Mouse (Mus musculus): ENCODE data around the gene Fdxr. TPM values are rescaled to one million over a fixed set of nuclear protein-coding genes. Genes with fewer than 3 reads are reported as not detected.
A peak's percentile ranks its signal among the peaks of the same experiment; 100 is the strongest.

The Fdxr gene
- polyA plus RNA-seq, 1 experiment from 2014 or later, result 17.0 TPM

GRCm38 (mm10) chr11:115267061-115267883, 9.6 kb downstream of the Fdxr start, which contains the start of gene Grin2c:
Gene Grin2c (minus strand): TSS chr11:115267243.
- Histone ChIP-seq H3K4me2 (replicated peaks) (peak within 1 kb of the TSS; percentile 72), H3K27ac (replicated peaks) (no peak within 1 kb of the TSS), H3K4me3 (replicated peaks) (peak within 1 kb of the TSS; percentile 39), H3K9me3 (replicated peaks) (no peaks in the 10 kb centered on the region), H3K9ac (no peak within 1 kb of the TSS), H3K4me1 (peaks cover 27% of the 10 kb centered on the region), H3K36me3 (peaks cover 11% of the 10 kb centered on the region), H3K27me3 (peaks cover 73% of the 10 kb centered on the region)
- 5% methylated on average over 50 of the region's 50 CpGs for WGBS
- ATAC-seq (ENCODE audit: insufficient number of reproducible peaks, low FRiP score, low TSS enrichment, low read depth), result no peak

GRCm38 (mm10) chr11:115266400-115266778, 10.5 kb downstream of the Fdxr start:
- no peak overlapping the region for H3K9ac ChIP-seq
- ATAC-seq (ENCODE audit: insufficient number of reproducible peaks, low FRiP score, low TSS enrichment, low read depth), result no peak
- peaks cover 9% of the 10 kb centered on the region for H3K36me3 ChIP-seq
- H3K27me3 ChIP-seq, result peaks cover 82% of the 10 kb centered on the region
- peaks cover 27% of the 10 kb centered on the region for H3K4me1 ChIP-seq
- H3K4me3 ChIP-seq (replicated peaks), result peak overlapping the region; percentile 39
- WGBS, result 2% methylated on average over 22 of the region's 22 CpGs
- H3K9me3 ChIP-seq (replicated peaks), result no peaks in the 10 kb centered on the region
- no peak overlapping the region for H3K27ac ChIP-seq (replicated peaks)
- H3K4me2 ChIP-seq (replicated peaks), result peak overlapping the region; percentile 72

GRCm38 (mm10) chr11:115265771-115266399, 11.0 kb downstream of the Fdxr start:
- ATAC-seq (ENCODE audit: insufficient number of reproducible peaks, low FRiP score, low TSS enrichment, low read depth), result no peak
- 5% methylated on average over 20 of the region's 20 CpGs for WGBS

DNA sequence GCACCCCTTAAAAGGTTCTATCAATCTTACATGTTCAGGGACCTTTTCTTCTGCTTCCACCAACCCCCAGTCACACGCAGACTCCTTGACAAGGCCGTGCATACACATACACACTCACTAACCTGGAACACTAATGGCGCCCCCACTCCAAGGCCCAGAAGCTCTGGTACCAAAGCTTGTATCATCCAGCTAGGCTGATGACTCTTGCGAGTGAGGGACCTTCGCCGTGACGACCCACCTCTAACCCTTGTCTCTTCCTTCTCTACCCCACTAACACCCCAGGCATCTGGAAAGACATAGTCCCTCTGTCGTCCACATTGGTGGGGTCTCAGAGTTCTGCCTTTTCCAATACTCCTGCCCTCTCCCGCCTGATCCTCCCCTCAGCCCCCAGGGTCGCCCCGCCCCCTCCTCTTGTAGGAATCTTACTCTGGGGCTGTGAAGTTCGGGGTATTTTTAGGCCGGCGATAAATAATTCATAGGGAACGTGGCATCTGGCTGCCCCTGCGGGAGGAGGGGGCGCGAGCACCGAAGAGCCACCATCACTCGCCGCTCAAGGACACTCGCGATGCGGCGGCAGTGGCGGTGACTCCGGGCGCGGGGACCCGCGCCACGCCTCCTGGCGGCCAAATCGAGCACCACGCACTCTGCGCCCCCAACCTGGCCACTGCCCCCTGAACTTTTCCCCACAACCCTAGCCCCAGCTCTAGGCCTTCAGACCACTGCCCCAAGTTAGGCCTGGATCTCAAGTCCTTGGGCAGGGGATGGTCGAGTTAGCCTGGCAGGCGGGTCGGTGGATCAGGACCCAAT, 11.8 kb downstream of the Fdxr start:
- H3K27me3 ChIP-seq, result peaks cover 95% of the 10 kb centered on the region
- H3K36me3 ChIP-seq, result peaks cover 9% of the 10 kb centered on the region
- H3K4me3 ChIP-seq (replicated peaks), result peak overlapping the region; percentile 19
- H3K9ac ChIP-seq, result no peak overlapping the region
- 8% methylated on average over 39 of the region's 39 CpGs for WGBS
- ATAC-seq (ENCODE audit: insufficient number of reproducible peaks, low FRiP score, low TSS enrichment, low read depth), result no peak
- H3K4me1 ChIP-seq, result peaks cover 23% of the 10 kb centered on the region
- no peaks in the 10 kb centered on the region for H3K9me3 ChIP-seq (replicated peaks)
- peak overlapping the region; percentile 40; the same call in 1 of the 2 replicates for H3K4me2 ChIP-seq (replicated peaks)
- H3K27ac ChIP-seq (replicated peaks), result no peak overlapping the region

More at GRCm38 (mm10) chr11:115265771-115266399, 11.0 kb downstream of the Fdxr start:
- H3K27me3 ChIP-seq, result peaks cover 87% of the 10 kb centered on the region
- H3K9me3 ChIP-seq (replicated peaks), result no peaks in the 10 kb centered on the region
- H3K27ac ChIP-seq (replicated peaks), result no peak overlapping the region
- H3K36me3 ChIP-seq, result peaks cover 9% of the 10 kb centered on the region
- no peak overlapping the region for H3K9ac ChIP-seq
- peak overlapping the region; percentile 39 for H3K4me3 ChIP-seq (replicated peaks)
- H3K4me1 ChIP-seq, result peaks cover 27% of the 10 kb centered on the region
- H3K4me2 ChIP-seq (replicated peaks), result no peak overlapping the region; the same call in 1 of the 2 replicates

DNA sequence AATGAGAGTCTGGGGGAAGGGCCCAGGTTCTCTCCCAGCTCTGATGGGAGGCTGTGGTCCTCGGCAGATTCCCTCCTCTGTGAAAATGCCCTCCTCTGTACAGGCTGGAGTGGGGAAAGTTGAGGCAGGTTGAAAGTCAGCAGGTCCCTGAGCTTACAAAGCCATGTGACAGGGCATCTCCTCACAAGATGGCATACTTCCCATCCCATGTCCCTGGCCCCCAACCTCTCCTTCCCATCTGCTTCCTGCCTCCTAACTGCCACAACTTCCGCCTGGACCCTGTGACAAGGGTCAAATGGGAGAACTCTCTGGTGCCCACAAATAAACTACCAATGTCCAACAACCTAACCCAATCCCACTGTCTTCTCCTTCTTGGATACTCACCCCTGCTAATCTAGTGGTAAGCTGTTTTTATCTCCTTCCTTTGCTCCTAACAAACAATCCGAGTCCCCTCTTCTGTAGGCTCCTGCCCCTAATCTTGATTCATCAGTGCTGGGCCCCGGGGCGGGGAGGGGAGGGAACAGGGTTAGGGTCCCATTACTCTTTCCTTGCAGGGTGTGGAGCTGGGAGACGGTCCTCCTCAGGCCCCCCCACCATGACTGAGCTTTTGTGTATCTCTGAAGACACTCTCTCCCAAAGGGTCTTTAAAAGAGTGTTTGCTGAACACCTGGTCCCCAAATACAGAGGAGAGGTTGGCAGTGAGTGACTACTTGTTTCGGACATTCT, 12.6 kb downstream of the Fdxr start:
- Histone ChIP-seq H3K4me2 (replicated peaks) (no peak overlapping the region), H3K27me3 (peaks cover 99% of the 10 kb centered on the region), H3K9ac (no peak overlapping the region), H3K4me3 (replicated peaks) (no peak overlapping the region), H3K4me1 (peaks cover 23% of the 10 kb centered on the region), H3K9me3 (replicated peaks) (no peaks in the 10 kb centered on the region), H3K36me3 (peaks cover 4% of the 10 kb centered on the region), H3K27ac (replicated peaks) (no peak overlapping the region)
- no peak for ATAC-seq (ENCODE audit: insufficient number of reproducible peaks, low FRiP score, low TSS enrichment, low read depth)
- WGBS, result 61% methylated on average over 7 of the region's 7 CpGs

DNA sequence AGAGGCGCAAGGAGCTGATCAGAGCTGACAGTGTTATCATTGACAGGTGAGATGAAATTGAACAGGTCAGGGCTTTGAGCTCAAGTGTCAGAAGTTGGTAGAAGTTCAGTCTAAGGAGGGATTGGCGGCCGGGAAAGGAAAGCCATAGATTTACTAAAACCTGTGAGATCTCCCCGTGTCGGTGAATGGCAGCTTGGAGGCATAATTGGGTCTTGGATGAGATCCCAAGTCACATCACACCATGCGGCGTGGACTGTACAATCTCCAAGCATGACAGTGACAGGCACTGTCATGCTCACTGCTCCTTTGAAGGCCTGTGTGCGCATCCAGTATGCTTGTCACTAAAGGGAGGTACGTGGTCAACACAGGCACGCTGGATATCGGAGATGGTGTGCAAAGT, 13.9 kb downstream of the Fdxr start:
- ATAC-seq (ENCODE audit: insufficient number of reproducible peaks, low FRiP score, low TSS enrichment, low read depth), result no peak
- Histone ChIP-seq H3K36me3 (no peaks in the 10 kb centered on the region), H3K4me1 (peaks cover 27% of the 10 kb centered on the region), H3K4me3 (replicated peaks) (no peak overlapping the region), H3K9me3 (replicated peaks) (no peaks in the 10 kb centered on the region), H3K27me3 (peaks cover 100% of the 10 kb centered on the region), H3K4me2 (replicated peaks) (no peak overlapping the region), H3K9ac (no peak overlapping the region), H3K27ac (replicated peaks) (no peak overlapping the region)
- 78% methylated on average over 11 of the region's 11 CpGs for WGBS

DNA sequence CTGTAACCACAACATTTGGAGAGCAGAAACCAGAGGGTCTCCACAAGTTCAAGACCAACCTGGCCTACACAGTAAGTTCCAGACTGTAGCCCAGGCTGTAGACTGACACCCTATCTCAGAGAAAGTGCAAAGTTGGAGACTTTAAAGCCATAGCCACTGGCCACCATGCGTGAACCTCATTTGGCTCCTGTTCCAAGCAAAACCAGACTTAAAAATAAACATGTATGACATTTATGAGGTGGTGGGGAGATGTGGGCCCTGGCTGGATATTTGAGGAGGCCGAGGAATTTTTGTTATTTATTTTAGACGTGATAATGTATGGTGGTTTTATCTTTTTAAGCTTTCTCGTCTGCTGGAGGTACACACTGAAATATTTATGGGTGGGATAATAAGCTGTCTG, 17.7 kb downstream of the Fdxr start:
- no peaks in the 10 kb centered on the region for H3K9me3 ChIP-seq (replicated peaks)
- no peaks in the 10 kb centered on the region for H3K36me3 ChIP-seq
- peaks cover 95% of the 10 kb centered on the region for H3K27me3 ChIP-seq
- WGBS, result 60% methylated on average over 4 of the region's 4 CpGs
- H3K4me1 ChIP-seq, result peaks cover 7% of the 10 kb centered on the region; the same call in 1 of the 2 replicates
- no peak overlapping the region for H3K4me2 ChIP-seq (replicated peaks)
- ATAC-seq (ENCODE audit: insufficient number of reproducible peaks, low FRiP score, low TSS enrichment, low read depth), result no peak
- H3K9ac ChIP-seq, result no peak overlapping the region
- H3K4me3 ChIP-seq (replicated peaks), result no peak overlapping the region
- no peak overlapping the region for H3K27ac ChIP-seq (replicated peaks)

DNA sequence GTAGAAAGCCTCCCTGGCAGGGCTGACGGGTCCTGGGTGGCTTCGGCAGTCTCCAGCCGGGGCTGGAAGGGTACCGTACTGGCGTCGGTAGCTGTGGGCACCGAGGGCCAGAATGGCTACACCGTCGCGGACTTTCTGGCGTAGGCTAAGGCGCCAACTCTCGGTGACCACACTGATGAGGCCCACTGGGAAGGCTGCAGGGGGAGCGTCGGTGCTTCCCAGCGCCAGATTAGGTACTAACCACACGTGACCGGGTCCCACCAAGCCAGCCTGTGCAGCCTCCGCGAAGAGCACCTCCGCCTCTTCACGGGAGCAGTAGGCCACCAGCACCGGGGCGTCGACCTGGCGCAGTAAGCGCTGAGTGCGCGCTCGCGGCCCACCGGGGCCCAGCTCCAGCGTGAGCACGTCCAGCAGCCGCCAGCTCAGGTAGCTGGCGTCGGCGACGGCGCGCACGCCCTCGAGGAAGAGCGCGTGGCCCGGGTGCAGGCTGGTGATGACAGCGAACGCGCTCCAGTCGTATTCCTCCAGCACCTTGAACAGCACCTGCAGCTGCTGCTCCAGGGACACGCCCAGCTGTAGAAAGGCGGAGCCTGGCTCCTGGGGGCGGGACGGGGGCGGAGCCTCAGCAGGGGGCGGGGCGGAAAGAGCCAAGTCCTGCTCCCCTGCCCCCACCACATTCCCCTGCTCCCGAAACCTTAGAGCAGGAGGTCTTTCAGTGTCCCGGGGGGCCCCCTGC, 18.9 kb downstream of the Fdxr start:
- WGBS, result 17% methylated on average over 59 of the region's 59 CpGs
- no peak overlapping the region for H3K27ac ChIP-seq (replicated peaks)
- H3K4me2 ChIP-seq (replicated peaks), result peak overlapping the region; percentile 36
- no peak overlapping the region for H3K9ac ChIP-seq
- peaks cover 7% of the 10 kb centered on the region; the same call in 1 of the 2 replicates for H3K4me1 ChIP-seq
- peaks cover 92% of the 10 kb centered on the region for H3K27me3 ChIP-seq
- no peak for ATAC-seq (ENCODE audit: insufficient number of reproducible peaks, low FRiP score, low TSS enrichment, low read depth)
- H3K36me3 ChIP-seq, result no peaks in the 10 kb centered on the region
- peak overlapping the region; percentile 11; the same call in 1 of the 2 replicates for H3K4me3 ChIP-seq (replicated peaks)
- H3K9me3 ChIP-seq (replicated peaks), result no peaks in the 10 kb centered on the region

DNA sequence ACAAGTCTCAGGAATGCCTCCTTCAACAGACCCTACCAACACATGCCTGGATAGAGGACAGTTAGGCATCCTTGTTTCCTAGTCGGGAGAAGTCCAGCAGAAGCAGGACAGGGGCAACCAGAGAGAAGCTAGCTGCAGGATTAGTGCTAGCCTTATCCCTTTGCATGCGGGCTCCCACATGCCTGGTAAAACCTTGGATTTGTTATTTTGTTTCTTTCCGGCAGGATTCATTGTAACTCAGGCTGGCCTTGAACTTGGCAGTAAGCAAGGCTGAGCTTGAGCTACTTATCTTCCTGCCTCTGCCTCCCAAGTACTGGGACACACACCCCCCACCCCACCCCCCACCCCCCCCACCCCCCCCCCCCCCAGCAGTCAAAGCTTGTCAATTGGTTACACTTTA, 25.6 kb downstream of the Fdxr start:
- no peaks in the 10 kb centered on the region for H3K9me3 ChIP-seq (replicated peaks)
- no peak overlapping the region for H3K9ac ChIP-seq
- 53% methylated on average over 3 of the region's 3 CpGs for WGBS
- peaks cover 90% of the 10 kb centered on the region for H3K27me3 ChIP-seq
- no peak for ATAC-seq (ENCODE audit: insufficient number of reproducible peaks, low FRiP score, low TSS enrichment, low read depth)
- H3K27ac ChIP-seq (replicated peaks), result no peak overlapping the region
- H3K4me3 ChIP-seq (replicated peaks), result no peak overlapping the region
- H3K4me1 ChIP-seq, result peaks cover 12% of the 10 kb centered on the region
- H3K36me3 ChIP-seq, result no peaks in the 10 kb centered on the region
- H3K4me2 ChIP-seq (replicated peaks), result no peak overlapping the region

GRCm38 (mm10) chr11:115250405-115251090, 26.3 kb downstream of the Fdxr start:
- H3K9ac ChIP-seq, result no peak overlapping the region
- H3K9me3 ChIP-seq (replicated peaks), result no peaks in the 10 kb centered on the region
- H3K36me3 ChIP-seq, result no peaks in the 10 kb centered on the region
- H3K27ac ChIP-seq (replicated peaks), result no peak overlapping the region
- H3K27me3 ChIP-seq, result peaks cover 84% of the 10 kb centered on the region
- H3K4me1 ChIP-seq, result peaks cover 12% of the 10 kb centered on the region
- H3K4me3 ChIP-seq (replicated peaks), result peak overlapping the region; percentile 43
- ATAC-seq (ENCODE audit: insufficient number of reproducible peaks, low FRiP score, low TSS enrichment, low read depth), result no peak
- H3K4me2 ChIP-seq (replicated peaks), result peak overlapping the region; percentile 84
- 1% methylated on average over 36 of the region's 36 CpGs for WGBS

Data from embryonic facial prominence, embryonic 15.5 days (tissue).